Comparison of ENCODE assay signal across 25 mouse cellular contexts in genomic region chr4:82918625-82919024, GRCm38 (mm10). TPM values are rescaled to one million over a fixed set of nuclear protein-coding genes. Genes with fewer than 3 reads are reported as not detected.
"Had no signal": no experiment of that assay in that cellular context is flagged by ENCODE, and none has a peak within 500 bp of the region (broad histone marks: within the 10 kb centered on the region; RNA-seq: fewer than 3 reads in every experiment).

No protein-coding gene starts in this region.

- H3K27ac ChIP-seq: limb, embryonic 12.5 days; limb, embryonic 15.5 days; liver, embryonic 14.5 days; midbrain, embryonic 12.5 days; midbrain, embryonic 15.5 days; neural tube, embryonic 13.5 days had no signal

- H3K9me3 ChIP-seq: limb, embryonic 12.5 days; limb, embryonic 15.5 days; midbrain, embryonic 12.5 days; midbrain, embryonic 15.5 days; neural tube, embryonic 13.5 days had no signal

- DNase-seq: kidney, adult 2 months; kidney, postnatal 10 days; kidney, postnatal 4 days; left cerebral cortex, postnatal 4 days; liver, postnatal 0 days; lung, embryonic 14.5 days; lung, postnatal 36 days; thymus, adult 18-20 months; thymus, postnatal 14 days; thymus, postnatal 4 days had no signal

- H3K27me3 ChIP-seq: limb, embryonic 12.5 days; limb, embryonic 15.5 days; midbrain, embryonic 15.5 days; neural tube, embryonic 13.5 days had no signal

- H3K4me2 ChIP-seq: limb, embryonic 12.5 days; limb, embryonic 15.5 days; liver, embryonic 11.5 days; lung, embryonic 14.5 days; midbrain, embryonic 12.5 days; midbrain, embryonic 15.5 days; neural tube, embryonic 13.5 days had no signal

- H3K9ac ChIP-seq: limb, embryonic 12.5 days; limb, embryonic 15.5 days; liver, embryonic 14.5 days; liver, postnatal 0 days; lung, embryonic 14.5 days; midbrain, embryonic 12.5 days; midbrain, embryonic 15.5 days; neural tube, embryonic 13.5 days had no signal

- H3K36me3 ChIP-seq: limb, embryonic 15.5 days; midbrain, embryonic 12.5 days; midbrain, embryonic 15.5 days; neural tube, embryonic 13.5 days had no signal

- H3K4me3 ChIP-seq: limb, embryonic 12.5 days; limb, embryonic 15.5 days; midbrain, embryonic 12.5 days; midbrain, embryonic 15.5 days; neural tube, embryonic 13.5 days had no signal

- ATAC-seq: liver, postnatal 0 days; lung, postnatal 0 days; midbrain, embryonic 15.5 days had no signal

RNA-seq across cellular contexts. Expression of gene Cer1, which starts 33.7 kb away (rescaled TPM):
- total RNA-seq: layer of hippocampus, adult 18-20 months; layer of hippocampus, postnatal 14 days; neutrophil, adult 5-6 weeks had no signal
- polyA plus RNA-seq: kidney, adult 2 months; kidney, embryonic 14.5 days; liver, embryonic 11.5 days; liver, embryonic 14.5 days; liver, postnatal 0 days; lung, postnatal 0 days; midbrain, embryonic 12.5 days; midbrain, embryonic 15.5 days; small intestine, adult 2 months; spleen, adult 2 months; testis, adult 2 months had no signal
